Mouse (Mus musculus): Measurements from ENCODE around the gene Jmjd6. TPM values are rescaled to one million over a fixed set of nuclear protein-coding genes. Genes with fewer than 3 reads are reported as not detected.

The Jmjd6 gene
- 97.1 and 108 TPM in 2 replicates for total RNA-seq (2023)

DNA sequence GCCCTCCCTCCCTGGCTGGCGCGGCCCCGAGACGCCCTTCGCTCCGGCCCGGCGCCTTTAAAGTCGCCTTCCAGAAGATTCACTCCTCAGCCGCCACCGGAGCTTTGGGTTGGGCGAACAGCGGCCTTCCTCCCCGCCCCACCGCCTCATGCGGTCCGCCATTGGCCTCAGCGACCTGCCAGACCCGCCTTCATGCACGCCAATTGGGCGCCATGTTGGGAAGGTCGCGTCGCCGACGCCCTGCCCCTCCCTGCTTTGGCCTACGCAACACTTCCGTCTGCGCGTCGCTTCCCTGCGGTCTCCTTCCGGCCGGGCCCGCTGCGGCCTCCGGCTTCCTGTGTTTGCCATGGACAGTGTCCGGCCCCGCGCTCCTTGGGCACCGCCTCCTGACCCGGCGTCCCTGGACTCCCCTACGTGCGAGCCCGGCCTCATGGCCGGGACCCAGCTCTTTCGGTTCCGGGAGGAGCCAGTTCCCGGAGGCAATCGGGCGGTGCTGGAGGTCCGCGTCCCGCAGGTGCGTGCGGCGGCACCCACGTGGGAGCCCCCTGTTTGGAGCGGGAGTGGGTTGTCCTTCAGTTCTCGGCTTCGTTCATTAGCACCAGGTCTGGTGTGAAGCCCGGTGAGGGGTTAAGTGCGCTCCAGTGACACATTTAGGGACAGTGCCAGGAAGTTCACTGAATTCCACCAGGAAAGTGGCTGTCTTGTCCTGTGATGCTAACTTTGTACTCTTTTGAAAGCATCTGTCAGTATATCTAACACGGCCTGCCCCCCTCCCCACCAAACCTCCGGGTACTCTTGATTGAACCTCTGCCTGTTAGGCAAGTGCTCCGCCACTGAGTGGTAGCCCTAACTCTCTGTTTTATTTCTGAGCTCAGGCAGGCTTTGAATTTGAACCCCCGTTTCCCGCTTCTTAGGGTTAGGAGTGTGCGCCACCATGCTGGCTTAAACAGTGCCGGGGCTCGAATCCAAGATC lies at the start of gene Jmjd6, which contains the start of gene Mettl23:
Gene Jmjd6 (minus strand): TSS at position 189 of the 973 bp plus-strand sequence.
Gene Mettl23 (plus strand): TSS at position 18 of the 973 bp plus-strand sequence.

GRCm38 (mm10) chr11:116852891-116853511 lies 9.8 kb upstream of the Jmjd6 start, which contains the start of gene Srsf2:
Gene Srsf2, minus strand, starts transcription at chr11:116853094.

GRCm38 (mm10) chr11:116852291-116852890 lies 9.1 kb upstream of the Jmjd6 start, which contains the start of gene Mfsd11:
Gene Mfsd11, plus strand, starts transcription at chr11:116852440.

DNA sequence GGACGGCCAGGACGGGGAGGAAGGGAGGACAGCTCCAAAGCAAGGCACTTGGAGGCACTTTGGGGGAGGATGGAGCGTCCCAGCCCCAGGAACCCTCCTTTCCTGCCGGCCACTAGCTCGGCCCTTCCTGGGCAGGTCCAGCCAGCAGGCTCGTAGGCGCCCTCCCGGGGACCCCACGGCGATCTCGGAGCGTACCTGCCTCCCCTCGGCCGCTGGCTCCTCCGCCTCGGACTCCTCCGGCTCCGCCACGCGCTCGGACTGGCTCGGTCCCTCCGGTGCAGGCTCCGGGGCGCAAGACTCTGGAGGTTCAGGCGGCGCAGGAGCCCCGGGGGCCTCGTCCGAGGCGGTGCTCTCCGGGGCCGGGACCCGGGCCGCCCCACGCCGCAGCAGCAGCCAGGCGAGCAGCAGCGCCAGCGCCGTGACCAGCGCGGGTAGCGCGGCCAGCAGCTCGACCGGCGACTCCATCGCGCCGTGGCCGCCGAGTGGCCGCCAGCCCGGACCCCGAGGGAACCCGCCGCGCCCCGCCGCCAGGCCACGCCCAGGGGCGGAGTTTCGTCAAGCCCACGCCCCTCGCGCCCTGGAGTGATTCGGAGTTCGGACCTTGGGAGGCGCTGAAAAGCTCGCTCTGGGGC lies 15.6 kb downstream of the Jmjd6 start, which contains the start of gene Mxra7:
Gene Mxra7 (minus strand): TSS at position 513 of the 632 bp plus-strand sequence.

Other genes starting within 250 kb of the Jmjd6 start
- 118 and 155 TPM in 2 replicates for gene Rhbdf2, start 216.4 kb downstream of the Jmjd6 start, total RNA-seq (2023)
- gene Prcd, start 189.9 kb downstream of the Jmjd6 start, total RNA-seq (2023): not detected in 2 replicates
- not detected in 2 replicates for gene Cygb, start 189.1 kb downstream of the Jmjd6 start, total RNA-seq (2023)
- gene St6galnac1, start 67.9 kb downstream of the Jmjd6 start, total RNA-seq (2023): not detected in 2 replicates
- gene Mxra7, start 15.4 kb downstream of the Jmjd6 start, total RNA-seq (2023): 0.27 and 3.3 TPM in 2 replicates
- 13.7 and 19.2 TPM in 2 replicates for gene Mettl23, start 171 bp downstream of the Jmjd6 start, total RNA-seq (2023)
- gene Mfsd11, start 9.0 kb upstream of the Jmjd6 start, total RNA-seq (2023): 16.7 and 22.0 TPM in 2 replicates
- gene Srsf2, start 9.6 kb upstream of the Jmjd6 start, total RNA-seq (2023): 267 and 287 TPM in 2 replicates
- not detected in 2 replicates for gene Mgat5b, start 75.4 kb upstream of the Jmjd6 start, total RNA-seq (2023)

Data from neutrophil, adult 65 days (primary cell).